Mouse (Mus musculus) midbrain, embryonic 10.5 days (tissue): ENCODE results near the gene Cebpz. TPM values are rescaled to one million over a fixed set of nuclear protein-coding genes. Genes with fewer than 3 reads are reported as not detected.

ENCODE experiments used
- DNase-seq: peaks from one replicate; pipeline ENCODE4 v3.0.0-alpha.2; 2017; ENCODE audit warnings: low spot score
- H3K27ac ChIP-seq: fragments of 300-500 bp; sonication (generic); replicated peaks from 2 replicates; pipeline ENCODE4 v1.5.1; 2016; ENCODE audit warnings: mild to moderate bottlenecking
- H3K27me3 ChIP-seq: fragments of 300-500 bp; sonication (generic); 2 replicates; pipeline ENCODE4 v1.6.1; 2016; ENCODE audit warnings: low read depth, mild to moderate bottlenecking; ENCODE audit not compliant: poor library complexity, severe bottlenecking
- H3K36me3 ChIP-seq: fragments of 300-500 bp; sonication (generic); 2 replicates; pipeline ENCODE4 v1.6.1; 2016; ENCODE audit warnings: mild to moderate bottlenecking, moderate library complexity
- H3K4me1 ChIP-seq: fragments of 300-500 bp; sonication (generic); 2 replicates; pipeline ENCODE4 v1.6.1; 2016
- H3K4me3 ChIP-seq: fragments of 300-500 bp; sonication (generic); 2 replicates; pipeline ENCODE4 v1.5.1; 2016; ENCODE audit warnings: mild to moderate bottlenecking, moderate library complexity
- H3K9me3 ChIP-seq: fragments of 300-500 bp; sonication (generic); replicated peaks from 2 replicates; pipeline ENCODE4 v1.6.1; 2016; ENCODE audit warnings: mild to moderate bottlenecking
- WGBS: fragments of 180-500 bp; shearing (Covaris S2); methylation state at CpG from one replicate; pipeline ENCODE4 v1.1.7; 2016; 5-methylcytosine and 5-hydroxymethylcytosine counted together
- polyA plus RNA-seq: library from polyadenylated mRNA; unstranded; fragments of >200 nt; fragmentation: Nextera tagmentation; extraction: Ambion mirVana; gene quantifications from 2 replicates; pipeline ENCODE4 v1.2.1, GENCODE M21; 2016

The Cebpz gene
- polyA plus RNA-seq, 1 experiment from 2014 or later: 58.4 TPM

GRCm38 (mm10) chr17:78891020-78891419 is 45.8 kb downstream of the Cebpz start:
- no peak for DNase-seq
- no peak overlapping the region for H3K4me3 ChIP-seq
- no peak overlapping the region for H3K27ac ChIP-seq
- no peaks in the 10 kb centered on the region for H3K9me3 ChIP-seq
- H3K4me1 ChIP-seq: no peaks in the 10 kb centered on the region
- WGBS: 83% methylated on average over 9 of the region's 9 CpGs
- H3K27me3 ChIP-seq: no peaks in the 10 kb centered on the region
- no peaks in the 10 kb centered on the region for H3K36me3 ChIP-seq

GRCm38 (mm10) chr17:78889184-78889583 is 47.7 kb downstream of the Cebpz start:
- no peak overlapping the region for H3K4me3 ChIP-seq
- H3K36me3 ChIP-seq: no peaks in the 10 kb centered on the region
- H3K27me3 ChIP-seq: no peaks in the 10 kb centered on the region
- no peaks in the 10 kb centered on the region for H3K9me3 ChIP-seq
- WGBS: 62% methylated on average over 3 of the region's 3 CpGs
- H3K27ac ChIP-seq: no peak overlapping the region
- H3K4me1 ChIP-seq: no peaks in the 10 kb centered on the region
- no peak for DNase-seq

- no peak overlapping the region for H3K27ac ChIP-seq
- 88% methylated on average over 4 of the region's 4 CpGs for WGBS
- H3K4me1 ChIP-seq: no peaks in the 10 kb centered on the region
- H3K4me3 ChIP-seq: no peak overlapping the region
- DNase-seq: no peak
- no peaks in the 10 kb centered on the region for H3K36me3 ChIP-seq
- H3K27me3 ChIP-seq: no peaks in the 10 kb centered on the region
- no peaks in the 10 kb centered on the region for H3K9me3 ChIP-seq
Measured at GRCm38 (mm10) chr17:78888554-78888953, 48.3 kb downstream of the Cebpz start.

GRCm38 (mm10) chr17:78885286-78886065 is 51.4 kb downstream of the Cebpz start:
- H3K4me1 ChIP-seq: peaks cover 17% of the 10 kb centered on the region
- no peaks in the 10 kb centered on the region for H3K9me3 ChIP-seq
- DNase-seq: no peak
- H3K27me3 ChIP-seq: no peaks in the 10 kb centered on the region
- no peak overlapping the region for H3K4me3 ChIP-seq
- no peak overlapping the region for H3K27ac ChIP-seq
- 81% methylated on average over 5 of the region's 5 CpGs for WGBS
- H3K36me3 ChIP-seq: no peaks in the 10 kb centered on the region

GRCm38 (mm10) chr17:78883291-78883690 is 53.6 kb downstream of the Cebpz start:
- Histone ChIP-seq H3K9me3 (no peaks in the 10 kb centered on the region), H3K27me3 (no peaks in the 10 kb centered on the region), H3K27ac (no peak overlapping the region), H3K4me1 (peaks cover 17% of the 10 kb centered on the region), H3K36me3 (no peaks in the 10 kb centered on the region), H3K4me3 (no peak overlapping the region)
- 91% methylated on average over 4 of the region's 4 CpGs for WGBS
- DNase-seq: no peak

GRCm38 (mm10) chr17:78882401-78883112 is 54.3 kb downstream of the Cebpz start, which contains the start of gene Eif2ak2:
TSS of gene Eif2ak2 (minus strand) at chr17:78882573.
- WGBS: 3% methylated on average over 28 of the region's 28 CpGs
- Histone ChIP-seq H3K4me1 (peaks cover 17% of the 10 kb centered on the region), H3K36me3 (0 out of 2 replicates have a peak, but pooled peaks cover 3% of the 10 kb centered on the region), H3K9me3 (no peaks in the 10 kb centered on the region), H3K4me3 (peak within 1 kb of the TSS; percentile 68), H3K27ac (peak within 1 kb of the TSS; percentile 84), H3K27me3 (no peaks in the 10 kb centered on the region)
- peak; percentile 81 for DNase-seq

- H3K4me1 ChIP-seq: peaks cover 17% of the 10 kb centered on the region
- DNase-seq: no peak
- peak overlapping the region; percentile 68 for H3K4me3 ChIP-seq
- H3K27ac ChIP-seq: peak overlapping the region; percentile 84
- H3K27me3 ChIP-seq: no peaks in the 10 kb centered on the region
- 0 out of 2 replicates have a peak, but pooled peaks cover 3% of the 10 kb centered on the region for H3K36me3 ChIP-seq
- H3K9me3 ChIP-seq: no peaks in the 10 kb centered on the region
- WGBS: 9% methylated on average over 7 of the region's 7 CpGs
Measured at GRCm38 (mm10) chr17:78881878-78882304, 55.0 kb downstream of the Cebpz start.

GRCm38 (mm10) chr17:78873886-78874285 is 63.0 kb downstream of the Cebpz start:
- WGBS: 91% methylated on average over 6 of the region's 6 CpGs
- Histone ChIP-seq H3K9me3 (no peaks in the 10 kb centered on the region), H3K4me1 (no peaks in the 10 kb centered on the region), H3K4me3 (no peak overlapping the region), H3K36me3 (peaks cover 14% of the 10 kb centered on the region; the same call in 1 of the 2 replicates), H3K27me3 (no peaks in the 10 kb centered on the region), H3K27ac (no peak overlapping the region)
- no peak for DNase-seq

Other genes with a start within 250 kb of the Cebpz start
- 5.4 and 6.1 TPM in 2 replicates for gene Strn, start 199.9 kb downstream of the Cebpz start, polyA plus RNA-seq
- gene Heatr5b, start 101.7 kb downstream of the Cebpz start, polyA plus RNA-seq: 12.5 and 17.3 TPM in 2 replicates
- gene Gpatch11, start 101.5 kb downstream of the Cebpz start, polyA plus RNA-seq: 35.7 and 38.7 TPM in 2 replicates
- 4.6 and 5.9 TPM in 2 replicates for gene Eif2ak2, start 54.5 kb downstream of the Cebpz start, polyA plus RNA-seq
- gene Sult6b1, start 30.1 kb downstream of the Cebpz start, polyA plus RNA-seq: 0.10 TPM in 1 of 2 replicates, not detected in the other
- gene Cebpzos, start 20.6 kb downstream of the Cebpz start, polyA plus RNA-seq: 111 and 116 TPM in 2 replicates
- gene Ndufaf7, start 70 bp upstream of the Cebpz start, polyA plus RNA-seq: 51.3 and 55.7 TPM in 2 replicates
- gene Prkd3, start 83.8 kb upstream of the Cebpz start, polyA plus RNA-seq: 44.3 and 48.2 TPM in 2 replicates
- 5.8 and 8.0 TPM in 2 replicates for gene Qpct, start 114.8 kb upstream of the Cebpz start, polyA plus RNA-seq